8 mouse cellular contexts compared by ENCODE assay signal in genomic region chr11:54727327-54727901, GRCm38 (mm10).
DNase-seq lines count a peak whose midpoint lies in the region; ATAC-seq and TF ChIP-seq lines count a peak whose summit lies in the region.

No protein-coding gene starts in this region.

- H3K4me1 ChIP-seq in thymus, adult 2 months (replicated peaks; ENCODE audit: control insufficient read depth, insufficient read depth, low read length) = peaks cover 20% of the 10 kb centered on the region
- peaks cover 41% of the 10 kb centered on the region for H3K4me1 ChIP-seq in heart, embryonic 15.5 days (replicated peaks)
- no peaks in the 10 kb centered on the region for H3K4me1 ChIP-seq in forebrain, postnatal 0 days (ENCODE audit: insufficient read depth)

- peak; percentile 51; the same call in 1 of the 2 replicates for ATAC-seq in heart, embryonic 15.5 days (replicated peaks; ENCODE audit: insufficient number of reproducible peaks, insufficient read depth, low FRiP score, low read depth)
- no peak for ATAC-seq in forebrain, postnatal 0 days

- no peak overlapping the region for H3K4me2 ChIP-seq in heart, embryonic 15.5 days
- H3K4me2 ChIP-seq in forebrain, postnatal 0 days (ENCODE audit: low read depth) = no peak overlapping the region

- no peaks in the 10 kb centered on the region for H3K27me3 ChIP-seq in thymus, adult 2 months (ENCODE audit: control insufficient read depth, insufficient read depth, low read length)
- no peaks in the 10 kb centered on the region for H3K27me3 ChIP-seq in heart, embryonic 15.5 days
- no peaks in the 10 kb centered on the region for H3K27me3 ChIP-seq in forebrain, postnatal 0 days (ENCODE audit: insufficient read depth, low read length)

- H3K9me3 ChIP-seq in heart, embryonic 15.5 days (replicated peaks) = no peaks in the 10 kb centered on the region
- H3K9me3 ChIP-seq in forebrain, postnatal 0 days (ENCODE audit: low read length) = no peaks in the 10 kb centered on the region

- WGBS in thymus, adult 2 months = 32% methylated on average over 5 of the region's 5 CpGs
- WGBS in heart, embryonic 15.5 days = 29% methylated on average over 5 of the region's 5 CpGs
- 62% methylated on average over 5 of the region's 5 CpGs for WGBS in forebrain, postnatal 0 days

- H3K9ac ChIP-seq in heart, embryonic 15.5 days = no peak overlapping the region
- no peak overlapping the region for H3K9ac ChIP-seq in forebrain, postnatal 0 days

- TF ChIP-seq CTCF in thymus, adult 2 months (IDR thresholded peaks at IDR 0.05; ENCODE audit: borderline replicate concordance, control insufficient read depth, extremely low read depth, insufficient read depth, low read length, poor library complexity) = no peak
- no peak for TF ChIP-seq CTCF in forebrain, postnatal 0 days (IDR thresholded peaks at IDR 0.05; ENCODE audit: low read depth)

- peak; percentile 16 for DNase-seq in thymus, adult 2 months
- no peak for DNase-seq in thymus, postnatal 10 days (ENCODE audit: low spot score in 2 of 2)
- DNase-seq in lung, postnatal 14 days = peak; percentile 55
- DNase-seq in thymus, postnatal 36 days = peak; percentile 14 to 31
- DNase-seq in retina, embryonic 14.5 days (ENCODE audit: low spot score) = no peak
- DNase-seq in forebrain, postnatal 0 days = no peak
- no peak for DNase-seq in urinary bladder, postnatal 36 days (ENCODE audit: low spot score in 2 of 2)

- no peak overlapping the region for H3K4me3 ChIP-seq in thymus, adult 2 months (ENCODE audit: control insufficient read depth, insufficient read depth, low read length)
- H3K4me3 ChIP-seq in heart, embryonic 15.5 days = no peak overlapping the region
- H3K4me3 ChIP-seq in forebrain, postnatal 0 days (ENCODE audit: low read depth, low read length) = no peak overlapping the region

- peak overlapping the region; percentile 85 for H3K27ac ChIP-seq in thymus, adult 2 months (ENCODE audit: control insufficient read depth, insufficient read depth, low read length)
- peak overlapping the region; percentile 75 for H3K27ac ChIP-seq in heart, embryonic 15.5 days
- no peak overlapping the region for H3K27ac ChIP-seq in forebrain, postnatal 0 days (ENCODE audit: low read depth, low read length)

- peaks cover 24% of the 10 kb centered on the region for H3K36me3 ChIP-seq in thymus, adult 2 months (ENCODE audit: control insufficient read depth, insufficient read depth, low read length)
- no peaks in the 10 kb centered on the region for H3K36me3 ChIP-seq in heart, embryonic 15.5 days
- peaks cover 10% of the 10 kb centered on the region for H3K36me3 ChIP-seq in forebrain, postnatal 0 days (ENCODE audit: insufficient read depth)

- no peak for TF ChIP-seq POLR2A in thymus, adult 2 months (IDR thresholded peaks at IDR 0.05; ENCODE audit: control insufficient read depth, extremely low read depth, insufficient read depth, low read length, poor library complexity)

Comparison
In these comparisons a context has a peak if more than half of its experiments do, and no peak if none do; other contexts are left out.
1. DNase-seq: peak in thymus, adult 2 months (single experiment), lung, postnatal 14 days (single experiment) and thymus, postnatal 36 days (2 of 2); none in thymus, postnatal 10 days (0 of 2), retina, embryonic 14.5 days (single experiment), forebrain, postnatal 0 days (single experiment) and urinary bladder, postnatal 36 days (0 of 2).